Mouse (Mus musculus) liver, postnatal 0 days (tissue): ENCODE results near the gene Igfbp7.

Source experiments
- CTCF ChIP-seq: sonication (generic); IDR thresholded peaks from 2 replicates; pipeline ENCODE4 v1.5.1; 2016; ENCODE audit warnings: antibody characterized with exemption, low read depth
- EP300 ChIP-seq: IDR thresholded peaks from 2 replicates; pipeline ENCODE4 v1.6.1; 2016; ENCODE audit warnings: antibody characterized with exemption, low read depth, mild to moderate bottlenecking

GRCm38 (mm10) chr5:77430471-77430870 is 22.6 kb upstream of the Igfbp7 start:
- TF ChIP-seq EP300 = no peak
- no peak for TF ChIP-seq CTCF
